Mouse (Mus musculus) MEL (cell line): Measurements from ENCODE around the gene Rrm1.

Source experiments
- CTCF ChIP-seq, 3 experiments: IDR thresholded peaks in 2 of 3; conservative IDR thresholded peaks in 1 of 3; 2 replicates each; pipeline ENCODE4 v1.5.1; 2011 to 2012; ENCODE audit warnings: low read length in 3 of 3, low read depth in 2 of 3, mild to moderate bottlenecking in 2 of 3, improper control_type of control experiment in 1 of 3, inconsistent platforms in 1 of 3, mixed read lengths in 1 of 3, moderate library complexity in 1 of 3; ENCODE audit not compliant: control insufficient read depth in 1 of 3, insufficient read depth in 1 of 3, poor library complexity in 1 of 3, severe bottlenecking in 1 of 3
- GABPA ChIP-seq: IDR thresholded peaks from 2 replicates; pipeline ENCODE4 v1.6.1; 2012; ENCODE audit warnings: low read depth, mild to moderate bottlenecking, inconsistent platforms, low read length, improper control_type of control experiment, moderate library complexity
- POLR2A ChIP-seq, 2 experiments: IDR thresholded peaks; 2 replicates each; pipeline ENCODE4 v1.6.1; 2011 to 2012; ENCODE audit warnings: low read length in 2 of 2, mild to moderate bottlenecking in 2 of 2, control low read depth in 1 of 2, improper control_type of control experiment in 1 of 2, low read depth in 1 of 2, moderate library complexity in 1 of 2; ENCODE audit not compliant: control insufficient read depth in 1 of 2, insufficient read depth in 1 of 2, poor library complexity in 1 of 2

GRCm38 (mm10) chr7:102476601-102477000, 35.1 kb downstream of the Rrm1 start:
- TF ChIP-seq GABPA = no peak
- no peak for TF ChIP-seq CTCF (IDR thresholded peaks at IDR 0.05 in 2 of 3, conservative IDR thresholded peaks at IDR 0.05 in 1 of 3; ENCODE audit: control insufficient read depth in 1 of 3, insufficient read depth in 1 of 3, low read depth in 2 of 3, low read length in 3 of 3, poor library complexity in 1 of 3, severe bottlenecking in 1 of 3)
- no peak for TF ChIP-seq POLR2A (IDR thresholded peaks at IDR 0.05; ENCODE audit: control insufficient read depth in 1 of 2, insufficient read depth in 1 of 2, low read depth in 1 of 2, low read length in 2 of 2, poor library complexity in 1 of 2)
